Mouse (Mus musculus): Measurements from ENCODE around the gene Ccdc8. TPM values are rescaled to one million over a fixed set of nuclear protein-coding genes. Genes with fewer than 3 reads are reported as not detected.
A peak's percentile ranks its signal among the peaks of the same experiment; 100 is the strongest.
"Not testable (repeated sequence)": the region's sequence is repeated elsewhere in the genome, so short reads cannot be mapped to it uniquely, and the experiment has no call there.

Gene Ccdc8
- total RNA-seq, 2 experiments from 2014 or later: 0.74 to 1.5 TPM

- intact Hi-C loops (cut with DNase I): loop anchor here (1.0 kb wide), 4 partner anchors 19 to 115 kb away; no protein-coding TSS in a partner anchor
- DNase-seq: peak; percentile 79
- peak; percentile 89 for TF ChIP-seq CTCF (IDR thresholded peaks at IDR 0.05)
- Histone ChIP-seq H3K27ac (no peak overlapping the region), H3K4me3 (no peak overlapping the region)
These were observed 41.5 kb upstream of the Ccdc8 start for GRCm38 (mm10) chr7:16950861-16951635.

- H3K4me3 ChIP-seq; H3K27ac ChIP-seq; DNase-seq; intact Hi-C loops (cut with DNase I): not testable (repeated sequence)
These were observed 38.7 kb upstream of the Ccdc8 start for GRCm38 (mm10) chr7:16953776-16954175.

- Histone ChIP-seq H3K27ac (no peak overlapping the region), H3K4me3 (no peak overlapping the region)
- intact Hi-C loops (cut with DNase I): no loop called here
- no peak for TF ChIP-seq CTCF (IDR thresholded peaks at IDR 0.05)
- no peak for DNase-seq
These were observed 36.8 kb upstream of the Ccdc8 start for GRCm38 (mm10) chr7:16955712-16956111.

GRCm38 (mm10) chr7:16956410-16957265, 35.9 kb upstream of the Ccdc8 start:
- no peak for DNase-seq
- H3K27ac ChIP-seq: 0 out of 2 replicates have a peak overlapping the region, but pooled peaks have one; percentile 4
- intact Hi-C loops (cut with DNase I): no loop called here
- H3K4me3 ChIP-seq: peak overlapping the region; percentile 11; the same call in 1 of the 2 replicates
- TF ChIP-seq CTCF (IDR thresholded peaks at IDR 0.05): no peak

- no peak for DNase-seq
- no peak for TF ChIP-seq CTCF (IDR thresholded peaks at IDR 0.05)
- intact Hi-C loops (cut with DNase I): no loop called here
- Histone ChIP-seq H3K4me3 (no peak within 1 kb of the TSS), H3K27ac (no peak within 1 kb of the TSS)
These were observed 32.8 kb upstream of the Ccdc8 start, which contains the start of gene Pnmal1 for GRCm38 (mm10) chr7:16959539-16960187. TSS of gene Pnmal1 (plus strand) at chr7:16959679.

- intact Hi-C loops (cut with DNase I): no loop called here
- H3K27ac ChIP-seq: no peak overlapping the region
- no peak overlapping the region for H3K4me3 ChIP-seq
- no peak for TF ChIP-seq CTCF (IDR thresholded peaks at IDR 0.05)
- no peak for DNase-seq
These were observed 30.8 kb upstream of the Ccdc8 start for GRCm38 (mm10) chr7:16961678-16962077.

- TF ChIP-seq CTCF (IDR thresholded peaks at IDR 0.05): no peak
- DNase-seq: no peak
These were observed 24.1 kb upstream of the Ccdc8 start for GRCm38 (mm10) chr7:16968414-16968813.

GRCm38 (mm10) chr7:16971160-16971559, 21.3 kb upstream of the Ccdc8 start:
- Histone ChIP-seq H3K27ac (no peak overlapping the region), H3K4me3 (no peak overlapping the region)
- intact Hi-C loops (cut with DNase I): no loop called here
- DNase-seq: no peak
- no peak for TF ChIP-seq CTCF (IDR thresholded peaks at IDR 0.05)

More at GRCm38 (mm10) chr7:16968414-16968813, 24.1 kb upstream of the Ccdc8 start:
- H3K27ac ChIP-seq: no peak overlapping the region
- intact Hi-C loops (cut with DNase I): no loop called here
- H3K4me3 ChIP-seq: no peak overlapping the region

- no peak overlapping the region for H3K4me3 ChIP-seq
- peak; percentile 84 for DNase-seq
- intact Hi-C loops (cut with DNase I): no loop called here
- no peak for TF ChIP-seq CTCF (IDR thresholded peaks at IDR 0.05)
- H3K27ac ChIP-seq: peak overlapping the region; percentile 68
These were observed 18.5 kb upstream of the Ccdc8 start for GRCm38 (mm10) chr7:16974018-16974417.

- TF ChIP-seq CTCF (IDR thresholded peaks at IDR 0.05): no peak
- intact Hi-C loops (cut with DNase I): no loop called here
- Histone ChIP-seq H3K4me3 (no peak overlapping the region), H3K27ac (no peak overlapping the region)
- no peak for DNase-seq
These were observed 16.2 kb upstream of the Ccdc8 start for GRCm38 (mm10) chr7:16976298-16976697.

- no peak for DNase-seq
- Histone ChIP-seq H3K27ac (no peak overlapping the region), H3K4me3 (no peak overlapping the region)
- TF ChIP-seq CTCF (IDR thresholded peaks at IDR 0.05): no peak
- intact Hi-C loops (cut with DNase I): no loop called here
These were observed 14.3 kb upstream of the Ccdc8 start for GRCm38 (mm10) chr7:16978173-16978572.

GRCm38 (mm10) chr7:16978593-16978992, 13.9 kb upstream of the Ccdc8 start:
- intact Hi-C loops (cut with DNase I): no loop called here
- Histone ChIP-seq H3K4me3 (no peak overlapping the region), H3K27ac (no peak overlapping the region)
- no peak for DNase-seq
- no peak for TF ChIP-seq CTCF (IDR thresholded peaks at IDR 0.05)

All from gastrocnemius, adult 2 months (tissue).